Mouse (Mus musculus): ENCODE results near the gene Ms4a2. TPM values are rescaled to one million over a fixed set of nuclear protein-coding genes. Genes with fewer than 3 reads are reported as not detected.

Ms4a2 gene
- polyA plus RNA-seq, 1 experiment from 2014 or later, result not detected

GRCm38 (mm10) chr19:11633732-11634131 is 10.2 kb upstream of the Ms4a2 start:
- Histone ChIP-seq H3K36me3 (replicated peaks; ENCODE audit: control insufficient read depth, insufficient read depth) (no peaks in the 10 kb centered on the region), H3K27ac (no peak overlapping the region), H3K27me3 (ENCODE audit: control insufficient read depth, insufficient read depth, low read length) (no peaks in the 10 kb centered on the region), H3K9ac (no peak overlapping the region), H3K4me2 (replicated peaks) (no peak overlapping the region), H3K9me3 (ENCODE audit: control insufficient read depth, low read length) (no peaks in the 10 kb centered on the region), H3K4me1 (replicated peaks; ENCODE audit: control insufficient read depth, insufficient read depth, low read length) (no peaks in the 10 kb centered on the region), H3K4me3 (replicated peaks; ENCODE audit: low read length) (no peak overlapping the region)
- DNase-seq (ENCODE audit: low spot score), result no peak
- WGBS, result 90% methylated on average over 1 of the region's 1 CpGs
- no peak for ATAC-seq (ENCODE audit: low FRiP score)

DNA sequence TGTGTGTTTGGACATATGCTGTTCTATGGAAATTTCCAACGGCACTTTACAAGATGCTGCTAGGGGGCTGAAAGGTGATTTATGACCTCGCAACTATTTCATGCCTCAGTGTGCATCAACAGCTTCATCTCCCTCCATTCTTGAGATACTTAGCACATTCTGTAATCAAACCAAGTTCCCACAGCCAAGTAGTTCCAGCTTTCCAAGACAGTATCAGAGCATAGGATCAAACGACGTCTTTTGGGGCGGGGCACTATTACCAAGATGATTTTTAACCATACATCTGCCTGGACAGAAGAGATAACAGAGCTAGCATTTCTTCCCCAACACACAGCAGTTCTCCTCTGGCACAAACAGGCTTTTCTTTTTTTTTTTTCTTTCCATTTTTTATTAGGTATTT is 1.7 kb upstream of the Ms4a2 start:
- H3K36me3 ChIP-seq (replicated peaks; ENCODE audit: control insufficient read depth, insufficient read depth), result no peaks in the 10 kb centered on the region
- no peak overlapping the region for H3K4me2 ChIP-seq (replicated peaks)
- 78% methylated on average over 5 of the region's 5 CpGs for WGBS
- ATAC-seq (ENCODE audit: low FRiP score), result no peak
- H3K27ac ChIP-seq, result no peak overlapping the region
- no peak overlapping the region for H3K9ac ChIP-seq
- H3K9me3 ChIP-seq (ENCODE audit: control insufficient read depth, low read length), result no peaks in the 10 kb centered on the region
- DNase-seq (ENCODE audit: low spot score), result no peak
- no peaks in the 10 kb centered on the region for H3K27me3 ChIP-seq (ENCODE audit: control insufficient read depth, insufficient read depth, low read length)
- H3K4me3 ChIP-seq (replicated peaks; ENCODE audit: low read length), result no peak overlapping the region
- H3K4me1 ChIP-seq (replicated peaks; ENCODE audit: control insufficient read depth, insufficient read depth, low read length), result no peaks in the 10 kb centered on the region

GRCm38 (mm10) chr19:11624800-11625199 is 1.3 kb upstream of the Ms4a2 start:
- no peaks in the 10 kb centered on the region for H3K27me3 ChIP-seq (ENCODE audit: control insufficient read depth, insufficient read depth, low read length)
- H3K27ac ChIP-seq, result no peak overlapping the region
- H3K4me1 ChIP-seq (replicated peaks; ENCODE audit: control insufficient read depth, insufficient read depth, low read length), result no peaks in the 10 kb centered on the region
- DNase-seq (ENCODE audit: low spot score) (no peak), ATAC-seq (ENCODE audit: low FRiP score) (no peak)
- H3K4me3 ChIP-seq (replicated peaks; ENCODE audit: low read length), result no peak overlapping the region
- no peaks in the 10 kb centered on the region for H3K36me3 ChIP-seq (replicated peaks; ENCODE audit: control insufficient read depth, insufficient read depth)
- no peak overlapping the region for H3K4me2 ChIP-seq (replicated peaks)
- H3K9me3 ChIP-seq (ENCODE audit: control insufficient read depth, low read length), result no peaks in the 10 kb centered on the region
- no peak overlapping the region for H3K9ac ChIP-seq

GRCm38 (mm10) chr19:11617983-11618382 is 5.5 kb downstream of the Ms4a2 start:
- H3K4me3 ChIP-seq (replicated peaks; ENCODE audit: low read length), result no peak overlapping the region
- H3K9me3 ChIP-seq (ENCODE audit: control insufficient read depth, low read length), result no peaks in the 10 kb centered on the region
- no peaks in the 10 kb centered on the region for H3K4me1 ChIP-seq (replicated peaks; ENCODE audit: control insufficient read depth, insufficient read depth, low read length)
- no peaks in the 10 kb centered on the region for H3K27me3 ChIP-seq (ENCODE audit: control insufficient read depth, insufficient read depth, low read length)
- H3K36me3 ChIP-seq (replicated peaks; ENCODE audit: control insufficient read depth, insufficient read depth), result no peaks in the 10 kb centered on the region
- no peak overlapping the region for H3K4me2 ChIP-seq (replicated peaks)
- no peak overlapping the region for H3K9ac ChIP-seq
- ATAC-seq (ENCODE audit: low FRiP score), result no peak
- H3K27ac ChIP-seq, result no peak overlapping the region
- DNase-seq (ENCODE audit: low spot score), result no peak

GRCm38 (mm10) chr19:11614805-11615204 is 8.7 kb downstream of the Ms4a2 start:
- Histone ChIP-seq H3K4me2 (replicated peaks) (no peak overlapping the region), H3K27me3 (ENCODE audit: control insufficient read depth, insufficient read depth, low read length) (no peaks in the 10 kb centered on the region), H3K4me3 (replicated peaks; ENCODE audit: low read length) (no peak overlapping the region), H3K36me3 (replicated peaks; ENCODE audit: control insufficient read depth, insufficient read depth) (no peaks in the 10 kb centered on the region), H3K9ac (no peak overlapping the region), H3K4me1 (replicated peaks; ENCODE audit: control insufficient read depth, insufficient read depth, low read length) (no peaks in the 10 kb centered on the region), H3K9me3 (ENCODE audit: control insufficient read depth, low read length) (no peaks in the 10 kb centered on the region), H3K27ac (no peak overlapping the region)
- ATAC-seq (ENCODE audit: low FRiP score) (no peak), DNase-seq (ENCODE audit: low spot score) (no peak)
- 69% methylated on average over 2 of the region's 2 CpGs for WGBS

GRCm38 (mm10) chr19:11613776-11614443 is 9.6 kb downstream of the Ms4a2 start:
- Histone ChIP-seq H3K9me3 (ENCODE audit: control insufficient read depth, low read length) (no peaks in the 10 kb centered on the region), H3K36me3 (replicated peaks; ENCODE audit: control insufficient read depth, insufficient read depth) (no peaks in the 10 kb centered on the region), H3K4me1 (replicated peaks; ENCODE audit: control insufficient read depth, insufficient read depth, low read length) (no peaks in the 10 kb centered on the region), H3K4me3 (replicated peaks; ENCODE audit: low read length) (no peak overlapping the region), H3K9ac (no peak overlapping the region), H3K4me2 (replicated peaks) (no peak overlapping the region), H3K27me3 (ENCODE audit: control insufficient read depth, insufficient read depth, low read length) (no peaks in the 10 kb centered on the region), H3K27ac (no peak overlapping the region)
- 74% methylated on average over 8 of the region's 8 CpGs for WGBS
- DNase-seq (ENCODE audit: low spot score) (no peak), ATAC-seq (ENCODE audit: low FRiP score) (no peak)

DNA sequence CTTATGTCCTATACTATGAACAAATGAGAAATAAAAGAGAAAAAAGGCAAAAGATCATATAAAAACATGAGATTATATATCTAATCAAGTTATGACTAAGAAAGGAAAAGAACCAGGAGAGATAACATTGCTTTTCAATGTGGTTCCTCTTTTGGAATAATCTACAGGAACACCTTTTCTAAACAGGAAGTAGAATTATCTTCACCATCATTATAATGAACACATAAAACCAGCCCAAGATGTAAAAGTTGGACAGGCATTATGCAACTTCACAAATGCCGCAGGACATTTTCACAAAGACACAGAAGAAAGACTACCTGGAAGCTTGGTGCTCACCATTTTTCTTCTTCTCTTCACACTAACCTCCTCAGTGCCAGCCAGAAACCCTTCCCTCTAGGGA is 10.4 kb downstream of the Ms4a2 start:
- H3K4me3 ChIP-seq (replicated peaks; ENCODE audit: low read length), result no peak overlapping the region
- WGBS, result 97% methylated on average over 1 of the region's 1 CpGs

GRCm38 (mm10) chr19:11612293-11612692 is 11.2 kb downstream of the Ms4a2 start:
- Histone ChIP-seq H3K4me3 (replicated peaks; ENCODE audit: low read length) (no peak overlapping the region), H3K27ac (no peak overlapping the region), H3K4me2 (replicated peaks) (no peak overlapping the region), H3K9ac (no peak overlapping the region), H3K27me3 (ENCODE audit: control insufficient read depth, insufficient read depth, low read length) (no peaks in the 10 kb centered on the region), H3K4me1 (replicated peaks; ENCODE audit: control insufficient read depth, insufficient read depth, low read length) (no peaks in the 10 kb centered on the region), H3K9me3 (ENCODE audit: control insufficient read depth, low read length) (no peaks in the 10 kb centered on the region), H3K36me3 (replicated peaks; ENCODE audit: control insufficient read depth, insufficient read depth) (no peaks in the 10 kb centered on the region)
- 66% methylated on average over 2 of the region's 2 CpGs for WGBS
- DNase-seq (ENCODE audit: low spot score), result no peak
- no peak for ATAC-seq (ENCODE audit: low FRiP score)

More for the DNA sequence above, 10.4 kb downstream of the Ms4a2 start:
- Histone ChIP-seq H3K36me3 (replicated peaks; ENCODE audit: control insufficient read depth, insufficient read depth) (no peaks in the 10 kb centered on the region), H3K4me1 (replicated peaks; ENCODE audit: control insufficient read depth, insufficient read depth, low read length) (no peaks in the 10 kb centered on the region), H3K4me2 (replicated peaks) (no peak overlapping the region), H3K9me3 (ENCODE audit: control insufficient read depth, low read length) (no peaks in the 10 kb centered on the region), H3K9ac (no peak overlapping the region), H3K27me3 (ENCODE audit: control insufficient read depth, insufficient read depth, low read length) (no peaks in the 10 kb centered on the region), H3K27ac (no peak overlapping the region)
- DNase-seq (ENCODE audit: low spot score), result no peak
- no peak for ATAC-seq (ENCODE audit: low FRiP score)

DNA sequence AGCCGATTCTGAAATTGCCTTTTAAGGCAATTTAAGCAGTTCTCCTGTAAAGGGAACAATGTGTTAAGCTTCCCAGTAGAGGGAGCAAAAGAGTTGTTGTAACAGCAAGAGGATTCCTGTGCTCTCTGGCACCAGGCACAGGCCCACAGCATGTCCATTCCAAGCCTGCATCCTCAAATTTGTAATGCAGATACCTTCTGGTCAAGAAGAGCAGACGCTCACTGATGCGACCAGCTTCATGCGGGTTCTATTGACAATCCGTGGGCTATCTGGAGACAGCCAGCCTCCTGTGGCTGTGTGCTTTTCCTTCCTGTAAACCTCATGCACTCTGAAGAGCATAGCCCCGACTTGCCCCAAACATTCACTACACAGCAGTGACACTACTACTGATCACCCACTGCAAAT is 12.0 kb downstream of the Ms4a2 start:
- Histone ChIP-seq H3K27ac (no peak overlapping the region), H3K4me1 (replicated peaks; ENCODE audit: control insufficient read depth, insufficient read depth, low read length) (no peaks in the 10 kb centered on the region), H3K4me3 (replicated peaks; ENCODE audit: low read length) (no peak overlapping the region), H3K4me2 (replicated peaks) (no peak overlapping the region), H3K9ac (no peak overlapping the region), H3K36me3 (replicated peaks; ENCODE audit: control insufficient read depth, insufficient read depth) (no peaks in the 10 kb centered on the region), H3K27me3 (ENCODE audit: control insufficient read depth, insufficient read depth, low read length) (no peaks in the 10 kb centered on the region), H3K9me3 (ENCODE audit: control insufficient read depth, low read length) (no peaks in the 10 kb centered on the region)
- DNase-seq (ENCODE audit: low spot score) (peak; percentile 77), ATAC-seq (ENCODE audit: low FRiP score) (peak; percentile 77; the same call in 1 of the 2 replicates)
- 24% methylated on average over 6 of the region's 6 CpGs for WGBS

DNA sequence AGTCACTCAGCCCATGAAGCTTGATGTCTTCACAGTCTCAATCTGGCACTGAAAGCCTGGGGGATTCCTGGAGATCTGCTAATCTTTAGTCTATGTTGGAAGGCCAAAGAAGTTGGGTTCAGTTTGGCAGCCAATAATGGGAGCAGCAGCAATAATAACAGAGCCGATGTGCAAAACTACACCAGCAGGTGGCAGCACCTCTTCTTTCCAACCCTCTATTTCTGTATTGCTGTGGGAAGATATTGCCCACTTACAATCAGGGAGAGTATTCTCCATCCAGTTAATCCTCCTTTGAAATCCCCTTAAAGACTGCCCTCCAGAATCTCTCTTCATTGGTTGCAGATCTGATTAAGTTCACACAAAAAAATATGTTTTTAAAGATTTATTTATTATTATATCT is 15.3 kb downstream of the Ms4a2 start:
- H3K36me3 ChIP-seq (replicated peaks; ENCODE audit: control insufficient read depth, insufficient read depth), result no peaks in the 10 kb centered on the region
- H3K9me3 ChIP-seq (ENCODE audit: control insufficient read depth, low read length), result no peaks in the 10 kb centered on the region
- no peaks in the 10 kb centered on the region for H3K4me1 ChIP-seq (replicated peaks; ENCODE audit: control insufficient read depth, insufficient read depth, low read length)
- H3K4me2 ChIP-seq (replicated peaks), result no peak overlapping the region
- H3K27me3 ChIP-seq (ENCODE audit: control insufficient read depth, insufficient read depth, low read length), result no peaks in the 10 kb centered on the region
- WGBS, result 19% methylated on average over 1 of the region's 1 CpGs
- no peak overlapping the region for H3K27ac ChIP-seq
- no peak overlapping the region for H3K9ac ChIP-seq
- DNase-seq (ENCODE audit: low spot score) (peak; percentile 58), ATAC-seq (ENCODE audit: low FRiP score) (no peak)
- H3K4me3 ChIP-seq (replicated peaks; ENCODE audit: low read length), result no peak overlapping the region
